In genomic region chr10:86769797-86770196, GRCm38 (mm10) we compare ENCODE assay signal across 15 mouse cellular contexts. TPM values are rescaled to one million over a fixed set of nuclear protein-coding genes. Genes with fewer than 3 reads are reported as not detected.
A peak's percentile ranks its signal among the peaks of the same experiment; 100 is the strongest.
DNase-seq lines count a peak whose midpoint lies in the region; ATAC-seq and TF ChIP-seq lines count a peak whose summit lies in the region.
"Had no signal": no experiment of that assay in that cellular context is flagged by ENCODE, and none has a peak within 500 bp of the region (broad histone marks: within the 10 kb centered on the region; RNA-seq: fewer than 3 reads in every experiment).

No protein-coding gene starts in this region.

- no peak for DNase-seq in neural tube, embryonic 10.5 days (ENCODE audit: extremely low spot score, low spot score)
- DNase-seq in hindbrain, embryonic 14.5 days (ENCODE audit: low spot score) = peak; percentile 48
- DNase-seq in stomach, postnatal 0 days (ENCODE audit: low spot score) = peak; percentile 43
- DNase-seq in c-Kit-positive CD71-positive TER-119-positive erythroid progenitor cells, embryonic 14.5 days (ENCODE audit: low spot score) = no peak
- no peak for DNase-seq in lung, postnatal 14 days
- DNase-seq: embryo, embryonic 11 days; heart, postnatal 36 days; layer of hippocampus, postnatal 36 days had no signal

- no peak overlapping the region for H3K27ac ChIP-seq in intestine, embryonic 15.5 days
- no peak overlapping the region for H3K27ac ChIP-seq in intestine, embryonic 16.5 days (ENCODE audit: low read length)
- no peak overlapping the region for H3K27ac ChIP-seq in neural tube, embryonic 12.5 days
- no peak overlapping the region for H3K27ac ChIP-seq in hindbrain, embryonic 14.5 days
- H3K27ac ChIP-seq in stomach, postnatal 0 days (replicated peaks) = no peak overlapping the region
- H3K27ac ChIP-seq: limb, embryonic 15.5 days had no signal

- TF ChIP-seq CTCF in stomach, postnatal 0 days (IDR thresholded peaks at IDR 0.05; ENCODE audit: low read depth) = no peak

- 0 out of 2 replicates have a peak, but pooled peaks have one; percentile 16 for ATAC-seq in intestine, embryonic 15.5 days
- ATAC-seq in intestine, embryonic 16.5 days = no peak
- ATAC-seq in neural tube, embryonic 12.5 days (ENCODE audit: low FRiP score, low read depth) = peak; percentile 78
- peak; percentile 44; the same call in 1 of the 2 replicates for ATAC-seq in hindbrain, embryonic 14.5 days (ENCODE audit: low FRiP score)
- no peak for ATAC-seq in stomach, postnatal 0 days (ENCODE audit: low FRiP score, low TSS enrichment)

- 0 out of 2 replicates have a peak, but pooled peaks cover 7% of the 10 kb centered on the region for H3K4me1 ChIP-seq in intestine, embryonic 15.5 days (replicated peaks)
- H3K4me1 ChIP-seq in intestine, embryonic 16.5 days (ENCODE audit: control insufficient read depth, insufficient read depth, low read length) = no peaks in the 10 kb centered on the region; the same call in 1 of the 2 replicates
- 0 out of 2 replicates have a peak, but pooled peaks cover 4% of the 10 kb centered on the region for H3K4me1 ChIP-seq in neural tube, embryonic 12.5 days
- H3K4me1 ChIP-seq in hindbrain, embryonic 14.5 days (replicated peaks; ENCODE audit: control insufficient read depth, insufficient read depth, low read length) = peaks cover 8% of the 10 kb centered on the region; the same call in 1 of the 2 replicates
- H3K4me1 ChIP-seq in stomach, postnatal 0 days (replicated peaks; ENCODE audit: control insufficient read depth, insufficient read depth) = no peaks in the 10 kb centered on the region

- no peaks in the 10 kb centered on the region for H3K9me3 ChIP-seq in intestine, embryonic 15.5 days
- H3K9me3 ChIP-seq in intestine, embryonic 16.5 days (ENCODE audit: control insufficient read depth, low read length) = no peaks in the 10 kb centered on the region
- no peaks in the 10 kb centered on the region for H3K9me3 ChIP-seq in neural tube, embryonic 12.5 days
- H3K9me3 ChIP-seq in hindbrain, embryonic 14.5 days (ENCODE audit: control insufficient read depth, low read length) = no peaks in the 10 kb centered on the region
- H3K9me3 ChIP-seq in stomach, postnatal 0 days (ENCODE audit: control insufficient read depth, low read length) = no peaks in the 10 kb centered on the region
- H3K9me3 ChIP-seq: G1E; limb, embryonic 15.5 days had no signal

- H3K4me3 ChIP-seq in intestine, embryonic 15.5 days (replicated peaks) = no peak overlapping the region
- no peak overlapping the region for H3K4me3 ChIP-seq in intestine, embryonic 16.5 days (ENCODE audit: low read length)
- no peak overlapping the region for H3K4me3 ChIP-seq in neural tube, embryonic 12.5 days
- H3K4me3 ChIP-seq in hindbrain, embryonic 14.5 days (replicated peaks; ENCODE audit: low read length) = no peak overlapping the region
- H3K4me3 ChIP-seq in stomach, postnatal 0 days (ENCODE audit: low read depth, low read length) = no peak overlapping the region
- H3K4me3 ChIP-seq: limb, embryonic 15.5 days had no signal

- H3K27me3 ChIP-seq in intestine, embryonic 15.5 days (replicated peaks) = peaks cover 3% of the 10 kb centered on the region; the same call in 1 of the 2 replicates
- H3K27me3 ChIP-seq in intestine, embryonic 16.5 days (replicated peaks; ENCODE audit: control insufficient read depth, insufficient read depth, low read length) = peaks cover 5% of the 10 kb centered on the region; the same call in 1 of the 2 replicates
- H3K27me3 ChIP-seq in neural tube, embryonic 12.5 days (replicated peaks) = no peaks in the 10 kb centered on the region
- H3K27me3 ChIP-seq in hindbrain, embryonic 14.5 days (ENCODE audit: control insufficient read depth, insufficient read depth, low read length) = no peaks in the 10 kb centered on the region
- no peaks in the 10 kb centered on the region for H3K27me3 ChIP-seq in stomach, postnatal 0 days (ENCODE audit: control insufficient read depth, insufficient read depth, low read length)
- H3K27me3 ChIP-seq: limb, embryonic 15.5 days had no signal

- H3K36me3 ChIP-seq in intestine, embryonic 15.5 days = no peaks in the 10 kb centered on the region
- H3K36me3 ChIP-seq in intestine, embryonic 16.5 days (ENCODE audit: control insufficient read depth, insufficient read depth, low read length) = no peaks in the 10 kb centered on the region
- H3K36me3 ChIP-seq in neural tube, embryonic 12.5 days = no peaks in the 10 kb centered on the region
- H3K36me3 ChIP-seq in hindbrain, embryonic 14.5 days (replicated peaks; ENCODE audit: control insufficient read depth, insufficient read depth) = no peaks in the 10 kb centered on the region
- no peaks in the 10 kb centered on the region for H3K36me3 ChIP-seq in stomach, postnatal 0 days (ENCODE audit: control insufficient read depth, insufficient read depth, low read length)
- H3K36me3 ChIP-seq: G1E; limb, embryonic 15.5 days had no signal

- no peak for TF ChIP-seq EP300 in stomach, postnatal 0 days (optimal IDR thresholded peaks at IDR 0.05)

- WGBS in intestine, embryonic 15.5 days = 26% methylated on average over 4 of the region's 4 CpGs
- whole genome bisulfite sequencing in intestine, embryonic 16.5 days = 29% methylated on average over 4 of the region's 4 CpGs
- 23% methylated on average over 4 of the region's 4 CpGs for WGBS in neural tube, embryonic 12.5 days
- WGBS in hindbrain, embryonic 14.5 days = 18% methylated on average over 4 of the region's 4 CpGs
- WGBS in stomach, postnatal 0 days = 35% methylated on average over 4 of the region's 4 CpGs

- no peak overlapping the region for H3K4me2 ChIP-seq in intestine, embryonic 15.5 days (replicated peaks)
- H3K4me2 ChIP-seq in intestine, embryonic 16.5 days (ENCODE audit: low read depth, low read length) = no peak overlapping the region
- H3K4me2 ChIP-seq in neural tube, embryonic 12.5 days (replicated peaks) = no peak overlapping the region
- H3K4me2 ChIP-seq in hindbrain, embryonic 14.5 days (replicated peaks) = no peak overlapping the region
- no peak overlapping the region for H3K4me2 ChIP-seq in stomach, postnatal 0 days (replicated peaks; ENCODE audit: low read depth)
- H3K4me2 ChIP-seq: limb, embryonic 15.5 days had no signal

- H3K9ac ChIP-seq in intestine, embryonic 15.5 days = no peak overlapping the region
- no peak overlapping the region for H3K9ac ChIP-seq in intestine, embryonic 16.5 days (ENCODE audit: low read depth, low read length)
- no peak overlapping the region for H3K9ac ChIP-seq in neural tube, embryonic 12.5 days
- H3K9ac ChIP-seq in hindbrain, embryonic 14.5 days = no peak overlapping the region
- H3K9ac ChIP-seq in stomach, postnatal 0 days (ENCODE audit: low read length) = no peak overlapping the region
- H3K9ac ChIP-seq: limb, embryonic 15.5 days had no signal

RNA-seq across cellular contexts. Expression of gene Gm49358, which starts 6.0 kb away (rescaled TPM):
- not detected in 2 replicates for polyA plus RNA-seq in intestine, embryonic 15.5 days (2015; fragmentation: Nextera tagmentation; extraction: Ambion mirVana)
- not detected in 2 replicates for polyA plus RNA-seq in intestine, embryonic 16.5 days (2015; fragmentation: Nextera tagmentation; extraction: Ambion mirVana)
- not detected in 2 replicates for polyA plus RNA-seq in neural tube, embryonic 12.5 days (2016; fragmentation: Nextera tagmentation; extraction: Ambion mirVana)
- 0.80 TPM in 1 of 2 replicates, not detected in the other for polyA plus RNA-seq in hindbrain, embryonic 14.5 days (2014; fragmentation: Nextera tagmentation; extraction: Ambion mirVana)
- not detected in 2 replicates for polyA plus RNA-seq in stomach, postnatal 0 days (2015; fragmentation: Nextera tagmentation; extraction: Ambion mirVana)
- polyA plus RNA-seq: G1E; gonadal fat pad, adult 2 months; limb, embryonic 15.5 days; testis, adult 2 months had no signal

RNA-seq across cellular contexts. Expression of gene Nt5dc3, which starts 9.0 kb away (rescaled TPM):
- 1.0 and 1.1 TPM in 2 replicates for polyA plus RNA-seq in intestine, embryonic 15.5 days (2015; fragmentation: Nextera tagmentation; extraction: Ambion mirVana)
- polyA plus RNA-seq in intestine, embryonic 16.5 days (2015; fragmentation: Nextera tagmentation; extraction: Ambion mirVana) = 0.91 and 1.0 TPM in 2 replicates
- polyA plus RNA-seq in neural tube, embryonic 12.5 days (2016; fragmentation: Nextera tagmentation; extraction: Ambion mirVana) = 4.3 and 4.6 TPM in 2 replicates
- polyA plus RNA-seq in hindbrain, embryonic 14.5 days (2014; fragmentation: Nextera tagmentation; extraction: Ambion mirVana) = 17.3 and 19.3 TPM in 2 replicates
- 1.2 TPM in 2 replicates for polyA plus RNA-seq in stomach, postnatal 0 days (2015; fragmentation: Nextera tagmentation; extraction: Ambion mirVana)

Comparison
In these comparisons a context has a peak if more than half of its experiments do, and no peak if none do; other contexts are left out.
1. ATAC-seq: peak in intestine, embryonic 15.5 days (single experiment), neural tube, embryonic 12.5 days (single experiment) and hindbrain, embryonic 14.5 days (single experiment); none in intestine, embryonic 16.5 days (single experiment) and stomach, postnatal 0 days (single experiment).
2. DNase-seq: peak in hindbrain, embryonic 14.5 days (single experiment) and stomach, postnatal 0 days (single experiment); none in neural tube, embryonic 10.5 days (single experiment), c-Kit-positive CD71-positive TER-119-positive erythroid progenitor cells, embryonic 14.5 days (single experiment) and lung, postnatal 14 days (single experiment).